Mouse (Mus musculus) cortical plate, adult 2 months (tissue): ENCODE data around the gene Ppcdc. TPM values are rescaled to one million over a fixed set of nuclear protein-coding genes. Genes with fewer than 3 reads are reported as not detected.

Experiments used
- H3K27ac ChIP-seq: fragments of 200-500 bp; 2 replicates; pipeline ENCODE4 v1.5.1; 2012; ENCODE audit warnings: low read length, control low read depth, inconsistent platforms; ENCODE audit not compliant: insufficient read depth
- H3K4me1 ChIP-seq: fragments of 200-500 bp; 2 replicates; pipeline ENCODE4 v1.6.1; 2011; ENCODE audit warnings: low read length; ENCODE audit not compliant: control insufficient read depth, insufficient read depth
- H3K4me3 ChIP-seq: fragments of 200-500 bp; 2 replicates; pipeline ENCODE4 v1.5.1; 2011; ENCODE audit warnings: mild to moderate bottlenecking, low read length, control low read depth; ENCODE audit not compliant: insufficient read depth
- CTCF ChIP-seq: fragments of 200-500 bp; IDR thresholded peaks from 2 replicates; pipeline ENCODE4 v1.5.1; 2011; ENCODE audit warnings: mild to moderate bottlenecking, control low read depth, low read length; ENCODE audit not compliant: insufficient read depth; ENCODE audit errors: extremely low read depth
- POLR2A ChIP-seq: fragments of 200-500 bp; IDR thresholded peaks from 2 replicates; pipeline ENCODE4 v1.6.1; 2011; ENCODE audit warnings: mild to moderate bottlenecking, low read length, control low read depth; ENCODE audit not compliant: insufficient read depth; ENCODE audit errors: extremely low read depth
- polyA plus RNA-seq: library from polyadenylated mRNA; depleted of rRNA; stranded (reverse); fragments of >200 nt; gene quantifications from 2 replicates; pipeline ENCODE4 v1.2.3, GENCODE M21; 2012; rRNA removed

Ppcdc gene
- polyA plus RNA-seq, 1 experiment: 22.9 TPM

GRCm38 (mm10) chr9:57342906-57343474, 96.9 kb downstream of the Ppcdc start:
- no peak overlapping the region for H3K27ac ChIP-seq
- no peaks in the 10 kb centered on the region for H3K4me1 ChIP-seq
- H3K4me3 ChIP-seq: no peak overlapping the region
- no peak for TF ChIP-seq POLR2A
- no peak for TF ChIP-seq CTCF

DNA sequence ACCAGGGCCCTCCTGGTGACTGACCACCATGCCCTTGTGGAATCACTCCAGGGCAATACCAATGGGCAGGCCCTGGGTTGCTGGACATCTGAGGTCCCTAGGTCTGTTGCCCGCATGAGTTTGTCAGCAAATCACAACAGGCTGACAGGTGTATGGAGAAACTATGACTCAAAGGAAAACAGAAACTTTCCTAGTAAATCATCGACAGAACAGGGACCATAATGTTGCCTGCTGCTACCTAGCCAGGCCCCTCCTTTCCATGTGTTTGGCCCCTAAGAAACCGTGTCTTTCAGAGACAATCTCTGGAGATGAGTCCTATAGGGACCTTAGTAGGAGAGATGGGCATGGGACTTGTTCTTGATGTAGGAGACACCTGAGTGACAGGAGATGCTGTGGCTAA, 97.7 kb downstream of the Ppcdc start:
- Histone ChIP-seq H3K27ac (no peak overlapping the region), H3K4me1 (no peaks in the 10 kb centered on the region), H3K4me3 (no peak overlapping the region)
- no peak for TF ChIP-seq POLR2A
- TF ChIP-seq CTCF: no peak

- Histone ChIP-seq H3K27ac (no peak overlapping the region), H3K4me1 (no peaks in the 10 kb centered on the region), H3K4me3 (no peak overlapping the region)
- TF ChIP-seq CTCF (no peak), POLR2A (no peak)
Observed at GRCm38 (mm10) chr9:57340361-57340760, 99.6 kb downstream of the Ppcdc start.

GRCm38 (mm10) chr9:57339577-57340210, 100.2 kb downstream of the Ppcdc start:
- Histone ChIP-seq H3K4me3 (no peak overlapping the region), H3K27ac (no peak overlapping the region), H3K4me1 (no peaks in the 10 kb centered on the region)
- TF ChIP-seq POLR2A (no peak), CTCF (no peak)

DNA sequence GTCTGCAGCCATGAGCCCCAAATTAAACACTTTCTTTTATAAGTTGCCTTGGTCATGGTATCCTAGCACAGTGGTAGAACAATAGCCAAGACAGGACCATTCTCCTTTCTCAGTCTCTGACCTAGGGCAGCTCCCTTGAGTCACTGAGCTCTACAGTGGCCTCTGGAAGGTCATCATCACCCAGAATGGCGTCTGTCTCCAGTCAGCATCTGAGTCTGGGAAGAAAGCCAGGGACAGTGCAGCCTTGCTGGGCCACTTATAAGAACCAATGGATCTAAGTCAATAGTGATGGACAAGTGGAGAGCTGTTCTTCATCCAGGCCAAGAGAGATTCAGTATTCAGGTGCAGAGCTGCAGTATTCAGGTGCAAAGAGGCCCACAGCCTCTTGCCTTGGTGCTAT, 101.2 kb downstream of the Ppcdc start:
- Histone ChIP-seq H3K4me3 (no peak overlapping the region), H3K4me1 (no peaks in the 10 kb centered on the region), H3K27ac (no peak overlapping the region)
- TF ChIP-seq POLR2A (no peak), CTCF (no peak)

Other genes with a start within 250 kb of the Ppcdc start
- not detected in 2 replicates for gene Trcg1, start 203.6 kb downstream of the Ppcdc start, polyA plus RNA-seq
- gene 1700017B05Rik, start 177.5 kb downstream of the Ppcdc start, polyA plus RNA-seq: 4.1 and 4.7 TPM in 2 replicates
- 376 and 379 TPM in 2 replicates for gene Scamp5, start 27.9 kb upstream of the Ppcdc start, polyA plus RNA-seq
- 15.1 and 16.0 TPM in 2 replicates for gene Rpp25, start 63.9 kb upstream of the Ppcdc start, polyA plus RNA-seq
- gene Cox5a, start 81.2 kb upstream of the Ppcdc start, polyA plus RNA-seq: 384 and 401 TPM in 2 replicates
- gene Fam219b, start 97.4 kb upstream of the Ppcdc start, polyA plus RNA-seq: 9.5 and 10.9 TPM in 2 replicates
- gene Mpi, start 112.6 kb upstream of the Ppcdc start, polyA plus RNA-seq: 101 and 102 TPM in 2 replicates
- gene Scamp2, start 120.8 kb upstream of the Ppcdc start, polyA plus RNA-seq: 41.7 and 45.2 TPM in 2 replicates
- gene Ulk3, start 149.3 kb upstream of the Ppcdc start, polyA plus RNA-seq: 54.5 and 59.9 TPM in 2 replicates
- gene Cplx3, start 166.2 kb upstream of the Ppcdc start, polyA plus RNA-seq: 44.6 and 48.1 TPM in 2 replicates
- gene Lman1l, start 180.7 kb upstream of the Ppcdc start, polyA plus RNA-seq: not detected in 2 replicates
- gene Csk, start 213.5 kb upstream of the Ppcdc start, polyA plus RNA-seq: 34.2 and 35.7 TPM in 2 replicates
- gene Cyp1a2, start 243.6 kb upstream of the Ppcdc start, polyA plus RNA-seq: not detected in 2 replicates
- 0.08 and 0.13 TPM in 2 replicates for gene Cyp1a1, start 247.8 kb upstream of the Ppcdc start, polyA plus RNA-seq